Mouse (Mus musculus): ENCODE measurements around the gene Cep57l1. TPM values are rescaled to one million over a fixed set of nuclear protein-coding genes. Genes with fewer than 3 reads are reported as not detected.

Gene Cep57l1
- polyA plus RNA-seq (2012; rRNA removed; ENCODE audit: low replicate concordance): 1.0 and 2.3 TPM in 2 replicates

GRCm38 (mm10) chr10:41809771-41810563 is at the start of gene Cep57l1, which contains the start of gene Sesn1:
Gene Cep57l1 (minus strand): TSS chr10:41809871.
Gene Sesn1 (plus strand): TSS chr10:41809935.

DNA sequence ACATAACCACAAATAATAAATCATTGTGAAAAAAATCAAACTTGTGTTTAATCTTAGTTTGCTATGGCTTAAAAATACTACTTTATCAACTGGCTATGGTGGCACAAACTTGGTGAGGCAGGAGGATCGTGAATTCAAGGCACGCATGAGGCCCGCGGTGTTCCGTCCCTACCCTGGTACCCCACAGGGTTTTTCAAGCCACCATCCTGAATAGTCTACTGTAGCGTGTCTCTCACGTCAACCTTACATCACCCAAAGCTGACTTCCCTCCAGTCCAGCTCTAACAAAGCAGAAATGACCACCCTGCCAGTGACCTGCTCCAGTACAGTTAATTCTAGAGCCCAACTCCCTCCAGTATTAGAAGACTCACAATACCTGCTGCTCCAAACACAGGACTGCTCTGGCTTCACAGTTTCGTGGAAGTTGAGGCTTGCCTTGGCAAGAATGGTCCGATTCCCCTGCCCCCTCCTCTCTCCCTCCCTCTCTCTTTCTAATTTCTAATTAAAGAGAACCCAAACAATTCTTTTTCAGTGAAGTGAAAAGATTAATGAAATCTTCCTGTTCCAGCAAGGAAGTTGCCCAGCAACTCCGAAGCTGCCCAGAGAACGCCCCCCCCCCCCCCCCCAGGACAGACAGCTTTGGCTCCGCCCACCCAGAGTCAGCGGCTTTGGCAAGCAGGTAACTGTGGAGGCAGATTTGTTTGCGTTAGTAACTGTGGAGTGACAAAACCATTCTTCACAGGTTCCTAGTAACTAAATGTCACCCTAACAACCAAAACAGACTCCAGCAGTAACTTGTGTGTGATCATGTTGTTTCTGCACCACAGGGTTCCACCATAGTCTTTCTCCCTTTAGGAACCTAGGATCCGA is 93.4 kb downstream of the Cep57l1 start, which contains the start of gene Ccdc162:
Ccdc162 (minus strand) TSS at position 606 of the 869 bp plus-strand sequence.

Other genes with a start within 250 kb of the Cep57l1 start
- gene Ccdc162, start 93.2 kb downstream of the Cep57l1 start, polyA plus RNA-seq (2012; rRNA removed; ENCODE audit: low replicate concordance): 5.6 and 8.3 TPM in 2 replicates
- 23.7 and 30.4 TPM in 2 replicates for gene Sesn1, start 64 bp upstream of the Cep57l1 start, polyA plus RNA-seq (2012; rRNA removed; ENCODE audit: low replicate concordance)
- 0.35 and 0.52 TPM in 2 replicates for gene Armc2, start 208.6 kb upstream of the Cep57l1 start, polyA plus RNA-seq (2012; rRNA removed; ENCODE audit: low replicate concordance)

Measured in mammary gland, adult 2 months (tissue).